Mouse (Mus musculus) urinary bladder, postnatal 4 days (tissue): ENCODE results near the gene Prl4a1.
"Not testable (repeated sequence)": the region's sequence is repeated elsewhere in the genome, so short reads cannot be mapped to it uniquely, and the experiment has no call there.

ENCODE experiments used
- DNase-seq, 2 experiments: peaks; one replicate each; pipeline ENCODE4 v3.0.0; 2021 to 2022; ENCODE audit warnings: low spot score in 2 of 2

The Prl4a1 gene

GRCm38 (mm10) chr13:28015912-28016311, at the start of gene Prl4a1:
TSS of gene Prl4a1 (plus strand) at chr13:28016212.
- DNase-seq, result no peak

GRCm38 (mm10) chr13:27972931-27973330, 43.1 kb upstream of the Prl4a1 start:
- no peak for DNase-seq

- DNase-seq, result not testable (repeated sequence)
These were observed 41.7 kb upstream of the Prl4a1 start for GRCm38 (mm10) chr13:27974281-27974680.

- no peak for DNase-seq
These were observed 38.4 kb upstream of the Prl4a1 start for GRCm38 (mm10) chr13:27977646-27978045.

- DNase-seq, result not testable (repeated sequence)
These were observed 19.5 kb upstream of the Prl4a1 start for GRCm38 (mm10) chr13:27996557-27996956.

- DNase-seq, result no peak
These were observed 13.3 kb downstream of the Prl4a1 start for GRCm38 (mm10) chr13:28029330-28029729.

GRCm38 (mm10) chr13:28069315-28069714, 53.3 kb downstream of the Prl4a1 start:
- no peak for DNase-seq
